Mouse (Mus musculus) neural tube, embryonic 15.5 days (tissue): Measurements from ENCODE around the gene Pradc1. TPM values are rescaled to one million over a fixed set of nuclear protein-coding genes. Genes with fewer than 3 reads are reported as not detected.

Experiments
- ATAC-seq: fragments of 200-750 bp; cut with Nextera tagmentation; 2 replicates; pipeline ENCODE4 v1.8.0; 2017; ENCODE audit warnings: mild to moderate bottlenecking, moderate TSS enrichment, moderate library complexity; ENCODE audit not compliant: low FRiP score
- H3K27ac ChIP-seq: fragments of 300-500 bp; sonication (generic); replicated peaks from 2 replicates; pipeline ENCODE4 v1.5.1; 2015; ENCODE audit warnings: mild to moderate bottlenecking, inconsistent platforms
- H3K27me3 ChIP-seq: fragments of 300-500 bp; sonication (generic); replicated peaks from 2 replicates; pipeline ENCODE4 v1.6.1; 2015; ENCODE audit warnings: inconsistent platforms
- H3K36me3 ChIP-seq: fragments of 300-500 bp; sonication (generic); 2 replicates; pipeline ENCODE4 v1.6.1; 2015; ENCODE audit warnings: inconsistent platforms
- H3K4me1 ChIP-seq: fragments of 300-500 bp; sonication (generic); 2 replicates; pipeline ENCODE4 v1.6.1; 2015; ENCODE audit warnings: inconsistent platforms
- H3K4me2 ChIP-seq: fragments of 300-500 bp; sonication (generic); 2 replicates; pipeline ENCODE4 v1.6.1; 2015; ENCODE audit warnings: inconsistent platforms, mild to moderate bottlenecking, moderate library complexity
- H3K4me3 ChIP-seq: fragments of 300-500 bp; sonication (generic); replicated peaks from 2 replicates; pipeline ENCODE4 v1.5.1; 2015; ENCODE audit warnings: mild to moderate bottlenecking, inconsistent platforms
- H3K9ac ChIP-seq: fragments of 300-500 bp; sonication (generic); replicated peaks from 2 replicates; pipeline ENCODE4 v1.6.1; 2015; ENCODE audit warnings: mild to moderate bottlenecking, inconsistent platforms
- H3K9me3 ChIP-seq: fragments of 300-500 bp; sonication (generic); replicated peaks from 2 replicates; pipeline ENCODE4 v1.6.1; 2016; ENCODE audit warnings: inconsistent platforms
- whole genome bisulfite sequencing: fragments of 180-500 bp; shearing (Covaris S2); methylation state at CpG from one replicate; pipeline ENCODE4 v1.1.7; 2015; ENCODE audit warnings: mixed read lengths; 5-methylcytosine and 5-hydroxymethylcytosine counted together
- polyA plus RNA-seq: library from polyadenylated mRNA; unstranded; fragments of >200 nt; fragmentation: Nextera tagmentation; extraction: Ambion mirVana; gene quantifications from 2 replicates; pipeline ENCODE4 v1.2.1, GENCODE M21; 2015

Pradc1 gene
- polyA plus RNA-seq: 27.4 and 32.7 TPM in 2 replicates

- Histone ChIP-seq H3K27ac (peak within 1 kb of the TSS; percentile 87), H3K9ac (peak within 1 kb of the TSS; percentile 67)
- under 1% methylated on average over 54 of the region's 54 CpGs for WGBS
Observed at GRCm38 (mm10) chr6:85451664-85452410, at the start of gene Pradc1. Pradc1 (minus strand) TSS chr6:85451970.

DNA sequence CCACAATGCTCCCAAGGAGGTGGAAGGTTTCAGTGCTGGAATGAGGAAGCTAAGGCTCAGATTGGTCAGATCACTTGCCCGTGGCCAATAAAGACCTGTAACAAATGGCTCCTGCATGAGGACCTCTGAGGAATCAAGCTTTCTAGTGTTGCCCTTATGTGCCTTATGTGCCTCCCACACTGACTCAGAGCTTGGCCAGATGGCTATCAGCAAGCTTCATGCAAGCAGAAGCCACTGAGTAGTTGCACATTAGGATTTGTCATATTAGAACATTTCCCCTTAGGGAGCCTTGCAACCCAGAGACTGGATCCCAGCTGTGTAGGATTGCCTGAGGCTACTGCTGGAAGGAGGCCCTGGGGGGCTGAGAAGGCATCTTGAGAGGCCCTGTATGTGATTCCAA, 48.6 kb upstream of the Pradc1 start:
- no peaks in the 10 kb centered on the region for H3K36me3 ChIP-seq
- 72% methylated on average over 1 of the region's 1 CpGs for WGBS
- no peak overlapping the region for H3K27ac ChIP-seq
- no peak for ATAC-seq
- 0 out of 2 replicates have a peak, but pooled peaks cover 5% of the 10 kb centered on the region for H3K27me3 ChIP-seq
- no peak overlapping the region for H3K4me2 ChIP-seq
- 0 out of 2 replicates have a peak overlapping the region, but pooled peaks have one; percentile 4 for H3K4me3 ChIP-seq
- no peaks in the 10 kb centered on the region for H3K9me3 ChIP-seq
- peaks cover 24% of the 10 kb centered on the region for H3K4me1 ChIP-seq
- no peak overlapping the region for H3K9ac ChIP-seq

More at GRCm38 (mm10) chr6:85451664-85452410, at the start of gene Pradc1:
- peaks cover 4% of the 10 kb centered on the region; the same call in 1 of the 2 replicates for H3K36me3 ChIP-seq
- H3K27me3 ChIP-seq: no peaks in the 10 kb centered on the region
- peaks cover 49% of the 10 kb centered on the region for H3K4me1 ChIP-seq
- peak within 1 kb of the TSS; percentile 78 for H3K4me3 ChIP-seq
- peak; percentile 95 for ATAC-seq
- no peaks in the 10 kb centered on the region for H3K9me3 ChIP-seq
- H3K4me2 ChIP-seq: peak within 1 kb of the TSS; percentile 96

DNA sequence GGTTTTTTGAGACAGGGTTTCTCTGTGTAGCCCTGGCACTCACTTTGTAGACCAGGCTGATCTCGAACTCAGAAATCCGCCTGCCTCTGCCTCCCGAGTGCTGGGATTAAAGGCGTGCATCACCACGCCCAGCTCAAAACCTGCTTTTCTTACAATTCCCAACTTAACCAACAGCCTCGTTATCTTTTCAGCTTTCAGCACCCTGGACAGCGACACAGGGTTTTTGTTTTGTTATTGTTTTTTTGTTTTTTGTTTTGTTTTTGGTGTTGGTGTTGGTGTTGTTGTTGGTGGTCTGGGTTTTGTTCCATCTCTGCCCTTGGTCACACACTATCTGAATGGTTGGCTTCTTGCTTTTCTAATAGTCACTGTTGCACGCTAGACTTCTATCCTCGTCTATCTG, 46.4 kb upstream of the Pradc1 start:
- 0 out of 2 replicates have a peak, but pooled peaks cover 3% of the 10 kb centered on the region for H3K27me3 ChIP-seq
- WGBS: 69% methylated on average over 9 of the region's 9 CpGs
- H3K4me1 ChIP-seq: peaks cover 18% of the 10 kb centered on the region
- no peaks in the 10 kb centered on the region for H3K9me3 ChIP-seq
- H3K9ac ChIP-seq: no peak overlapping the region
- no peak overlapping the region for H3K4me3 ChIP-seq
- H3K27ac ChIP-seq: no peak overlapping the region
- no peak for ATAC-seq
- H3K36me3 ChIP-seq: no peaks in the 10 kb centered on the region
- no peak overlapping the region for H3K4me2 ChIP-seq

DNA sequence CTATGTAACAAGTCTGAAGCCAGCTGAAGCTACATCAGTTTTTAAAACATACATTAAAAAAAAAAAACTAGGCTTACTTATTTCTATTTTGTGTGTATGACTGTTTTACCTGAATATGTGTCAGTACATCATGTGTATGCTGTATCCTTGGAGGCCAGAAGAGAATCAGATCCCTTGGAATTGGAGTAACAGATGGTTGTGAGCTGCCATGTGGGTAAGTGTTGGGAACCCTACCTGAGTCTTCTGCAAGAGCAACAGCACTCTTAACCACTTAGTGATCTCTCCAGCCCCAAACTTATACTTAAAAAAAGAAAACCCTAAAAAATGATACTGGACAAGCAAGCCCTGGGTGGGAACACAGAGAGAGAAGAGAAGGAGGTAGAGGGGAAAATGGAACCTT, 45.2 kb upstream of the Pradc1 start:
- 0 out of 2 replicates have a peak, but pooled peaks cover 3% of the 10 kb centered on the region for H3K27me3 ChIP-seq
- H3K9me3 ChIP-seq: no peaks in the 10 kb centered on the region
- no peak overlapping the region for H3K4me3 ChIP-seq
- H3K36me3 ChIP-seq: no peaks in the 10 kb centered on the region
- ATAC-seq: no peak
- no peak overlapping the region for H3K27ac ChIP-seq
- H3K9ac ChIP-seq: no peak overlapping the region
- H3K4me1 ChIP-seq: peaks cover 11% of the 10 kb centered on the region
- no peak overlapping the region for H3K4me2 ChIP-seq

- Histone ChIP-seq H3K4me1 (no peaks in the 10 kb centered on the region), H3K27ac (no peak overlapping the region), H3K9me3 (no peaks in the 10 kb centered on the region), H3K27me3 (peaks cover 11% of the 10 kb centered on the region), H3K9ac (no peak overlapping the region), H3K4me3 (no peak overlapping the region), H3K4me2 (no peak overlapping the region), H3K36me3 (no peaks in the 10 kb centered on the region)
- ATAC-seq: no peak
- 87% methylated on average over 3 of the region's 3 CpGs for WGBS
Observed at GRCm38 (mm10) chr6:85491606-85492005, 39.8 kb upstream of the Pradc1 start.

DNA sequence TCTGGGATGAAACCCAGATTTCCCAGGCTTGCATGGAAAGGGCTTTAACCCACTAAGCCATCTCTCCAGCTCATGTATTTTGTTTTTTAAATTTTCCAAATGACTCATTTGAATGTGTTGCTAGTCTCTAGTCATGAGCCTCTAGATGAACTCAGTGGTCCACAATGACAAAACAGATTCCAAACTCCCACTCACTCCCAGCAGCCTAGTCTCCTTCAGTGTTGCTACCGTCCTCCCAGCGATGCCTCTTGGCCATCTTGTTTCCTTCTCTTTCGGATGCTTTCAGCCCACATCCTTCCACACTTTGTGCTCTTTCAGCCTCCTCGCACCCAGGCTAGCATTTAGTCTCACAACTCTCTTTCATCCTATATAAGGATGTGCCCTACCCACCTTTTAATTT, 38.5 kb upstream of the Pradc1 start:
- Histone ChIP-seq H3K4me3 (no peak overlapping the region), H3K4me1 (no peaks in the 10 kb centered on the region), H3K27me3 (peaks cover 22% of the 10 kb centered on the region), H3K4me2 (no peak overlapping the region), H3K9me3 (no peaks in the 10 kb centered on the region), H3K27ac (no peak overlapping the region), H3K36me3 (no peaks in the 10 kb centered on the region), H3K9ac (no peak overlapping the region)
- ATAC-seq: no peak
- 91% methylated on average over 4 of the region's 4 CpGs for WGBS

DNA sequence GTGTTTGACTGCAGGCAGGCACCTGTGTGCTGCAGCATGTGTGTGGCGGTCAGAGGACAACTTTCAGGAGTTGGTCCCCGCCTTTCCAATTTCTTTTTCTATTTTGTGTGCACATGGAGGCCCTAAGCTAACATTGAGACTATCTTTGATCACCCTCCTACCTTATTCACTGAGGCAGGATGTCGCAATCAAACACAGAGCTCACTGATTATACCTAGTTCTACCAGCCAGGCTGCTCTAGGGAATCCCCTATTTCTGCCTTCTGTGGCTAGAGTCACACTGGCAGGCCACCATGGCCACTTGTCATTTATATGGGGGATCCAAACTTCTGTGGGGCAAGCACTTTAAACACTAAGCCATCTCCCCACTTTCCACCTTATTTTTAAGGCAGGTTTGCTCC, 37.9 kb upstream of the Pradc1 start:
- Histone ChIP-seq H3K9ac (no peak overlapping the region), H3K27me3 (peaks cover 27% of the 10 kb centered on the region), H3K4me2 (no peak overlapping the region), H3K27ac (no peak overlapping the region), H3K36me3 (no peaks in the 10 kb centered on the region), H3K4me3 (no peak overlapping the region), H3K9me3 (no peaks in the 10 kb centered on the region), H3K4me1 (peaks cover 4% of the 10 kb centered on the region; the same call in 1 of the 2 replicates)
- no peak for ATAC-seq
- WGBS: 87% methylated on average over 3 of the region's 3 CpGs

DNA sequence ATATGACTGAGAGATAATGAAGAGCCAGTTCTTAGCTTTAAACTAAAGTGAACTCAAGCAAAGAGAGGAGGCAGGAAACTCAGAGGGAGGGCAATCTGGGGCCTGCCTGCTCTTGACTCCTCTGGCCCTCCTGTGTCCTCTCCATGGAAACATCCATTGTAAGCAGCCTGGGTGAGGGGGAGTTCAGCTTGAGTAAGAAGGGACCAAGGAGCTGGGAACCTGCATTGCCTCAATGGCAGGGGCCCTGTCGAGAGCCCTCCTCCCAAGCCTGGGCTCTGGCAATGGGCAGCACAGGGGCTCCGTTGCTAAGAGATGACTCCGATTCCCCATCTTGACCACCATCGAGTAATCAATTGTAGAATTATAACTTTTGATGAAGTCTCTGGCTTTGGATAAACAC, 36.7 kb upstream of the Pradc1 start:
- H3K27me3 ChIP-seq: peaks cover 39% of the 10 kb centered on the region
- WGBS: 44% methylated on average over 4 of the region's 4 CpGs

GRCm38 (mm10) chr6:85485738-85486137, 34.0 kb upstream of the Pradc1 start:
- ATAC-seq: no peak
- no peak overlapping the region for H3K27ac ChIP-seq
- H3K9me3 ChIP-seq: no peaks in the 10 kb centered on the region

More for the DNA sequence above, 36.7 kb upstream of the Pradc1 start:
- H3K36me3 ChIP-seq: no peaks in the 10 kb centered on the region
- H3K9ac ChIP-seq: no peak overlapping the region
- no peak overlapping the region for H3K27ac ChIP-seq
- ATAC-seq: no peak
- no peak overlapping the region for H3K4me3 ChIP-seq
- no peaks in the 10 kb centered on the region for H3K9me3 ChIP-seq
- peaks cover 16% of the 10 kb centered on the region for H3K4me1 ChIP-seq
- no peak overlapping the region for H3K4me2 ChIP-seq

DNA sequence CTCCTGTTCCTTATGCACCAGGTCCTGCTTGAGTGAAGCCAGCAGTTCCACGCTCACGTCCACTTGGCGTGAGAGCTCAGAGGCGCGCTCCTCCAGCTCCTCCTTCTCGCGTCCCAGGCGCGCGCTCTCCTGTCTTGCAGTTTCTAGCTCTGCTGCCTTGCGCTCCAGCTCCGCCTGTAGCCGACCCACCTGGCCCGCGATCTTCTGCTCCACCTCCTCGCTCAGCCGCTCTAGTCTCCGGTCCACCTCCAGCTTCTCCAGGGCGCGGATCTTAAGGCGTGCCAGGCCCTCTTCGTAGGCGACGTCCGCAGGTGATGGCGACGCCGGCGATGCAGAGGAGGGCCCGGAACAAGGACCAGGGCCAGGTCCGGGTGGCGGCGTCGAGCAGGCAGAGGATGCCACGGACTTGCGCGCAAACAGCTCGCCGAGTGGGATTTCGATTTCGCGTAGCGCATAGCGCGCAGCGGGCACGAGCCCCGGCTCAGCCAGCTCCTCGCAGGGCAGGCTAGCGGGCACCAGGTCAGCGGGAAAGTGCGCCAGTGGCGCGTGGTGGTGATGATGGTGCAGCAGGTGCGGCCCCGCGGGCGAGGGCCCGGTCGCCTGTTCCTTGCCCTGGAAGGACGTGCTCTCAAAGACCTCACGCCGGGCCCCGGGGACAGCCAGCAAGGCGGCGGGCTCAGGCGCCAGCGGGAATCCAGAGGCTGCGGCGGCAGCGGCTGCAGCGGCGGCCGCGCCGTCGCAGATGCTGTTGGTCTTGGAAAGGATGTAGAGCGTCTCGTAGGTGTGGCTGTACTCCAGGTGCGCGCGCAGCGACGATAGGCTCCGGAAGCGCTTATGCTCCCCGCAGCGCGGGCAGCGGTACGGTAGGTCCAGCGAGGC, 32.3 kb upstream of the Pradc1 start:
- H3K9ac ChIP-seq: no peak overlapping the region
- 5% methylated on average over 92 of the region's 92 CpGs for WGBS
- peaks cover 43% of the 10 kb centered on the region for H3K27me3 ChIP-seq
- ATAC-seq: no peak; the same call in 1 of the 2 replicates
- H3K4me1 ChIP-seq: peaks cover 20% of the 10 kb centered on the region
- H3K4me3 ChIP-seq: peak overlapping the region; percentile 34
- H3K4me2 ChIP-seq: peak overlapping the region; percentile 55
- H3K9me3 ChIP-seq: no peaks in the 10 kb centered on the region
- no peak overlapping the region for H3K27ac ChIP-seq
- H3K36me3 ChIP-seq: peaks cover 6% of the 10 kb centered on the region; the same call in 1 of the 2 replicates

More at GRCm38 (mm10) chr6:85485738-85486137, 34.0 kb upstream of the Pradc1 start:
- H3K4me2 ChIP-seq: no peak overlapping the region
- no peak overlapping the region for H3K4me3 ChIP-seq
- peaks cover 40% of the 10 kb centered on the region for H3K27me3 ChIP-seq
- WGBS: 74% methylated on average over 2 of the region's 2 CpGs
- peaks cover 17% of the 10 kb centered on the region for H3K4me1 ChIP-seq
- no peaks in the 10 kb centered on the region for H3K36me3 ChIP-seq
- no peak overlapping the region for H3K9ac ChIP-seq

DNA sequence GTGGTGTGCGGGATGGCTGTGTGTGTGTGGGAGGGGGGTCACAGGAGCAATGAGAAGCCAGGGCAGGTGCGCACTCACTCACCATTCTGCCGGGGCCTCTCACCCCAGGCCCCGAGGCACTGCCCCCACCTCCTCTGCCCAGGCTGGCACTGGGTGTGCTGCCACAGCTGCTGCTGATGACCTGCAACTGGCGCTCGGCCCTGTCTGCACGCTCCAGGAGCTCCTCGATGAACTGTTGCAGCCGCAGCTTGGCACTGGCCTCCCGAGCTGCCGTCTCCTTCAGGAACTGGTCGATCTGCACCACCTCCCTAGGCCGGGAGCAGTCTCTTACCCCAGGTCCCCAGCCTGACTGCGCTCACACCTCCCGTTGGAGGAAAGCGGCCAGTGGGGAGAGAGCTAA, 28.9 kb upstream of the Pradc1 start:
- H3K4me1 ChIP-seq: peaks cover 20% of the 10 kb centered on the region
- H3K27me3 ChIP-seq: peaks cover 26% of the 10 kb centered on the region
- H3K4me2 ChIP-seq: no peak overlapping the region
- WGBS: 67% methylated on average over 16 of the region's 16 CpGs
- no peaks in the 10 kb centered on the region for H3K9me3 ChIP-seq
- no peak overlapping the region for H3K9ac ChIP-seq
- H3K27ac ChIP-seq: no peak overlapping the region
- peaks cover 14% of the 10 kb centered on the region for H3K36me3 ChIP-seq
- no peak overlapping the region for H3K4me3 ChIP-seq
- no peak; the same call in 1 of the 2 replicates for ATAC-seq
